ENCODE assay signal across 7 mouse cellular contexts in the genomic region with DNA sequence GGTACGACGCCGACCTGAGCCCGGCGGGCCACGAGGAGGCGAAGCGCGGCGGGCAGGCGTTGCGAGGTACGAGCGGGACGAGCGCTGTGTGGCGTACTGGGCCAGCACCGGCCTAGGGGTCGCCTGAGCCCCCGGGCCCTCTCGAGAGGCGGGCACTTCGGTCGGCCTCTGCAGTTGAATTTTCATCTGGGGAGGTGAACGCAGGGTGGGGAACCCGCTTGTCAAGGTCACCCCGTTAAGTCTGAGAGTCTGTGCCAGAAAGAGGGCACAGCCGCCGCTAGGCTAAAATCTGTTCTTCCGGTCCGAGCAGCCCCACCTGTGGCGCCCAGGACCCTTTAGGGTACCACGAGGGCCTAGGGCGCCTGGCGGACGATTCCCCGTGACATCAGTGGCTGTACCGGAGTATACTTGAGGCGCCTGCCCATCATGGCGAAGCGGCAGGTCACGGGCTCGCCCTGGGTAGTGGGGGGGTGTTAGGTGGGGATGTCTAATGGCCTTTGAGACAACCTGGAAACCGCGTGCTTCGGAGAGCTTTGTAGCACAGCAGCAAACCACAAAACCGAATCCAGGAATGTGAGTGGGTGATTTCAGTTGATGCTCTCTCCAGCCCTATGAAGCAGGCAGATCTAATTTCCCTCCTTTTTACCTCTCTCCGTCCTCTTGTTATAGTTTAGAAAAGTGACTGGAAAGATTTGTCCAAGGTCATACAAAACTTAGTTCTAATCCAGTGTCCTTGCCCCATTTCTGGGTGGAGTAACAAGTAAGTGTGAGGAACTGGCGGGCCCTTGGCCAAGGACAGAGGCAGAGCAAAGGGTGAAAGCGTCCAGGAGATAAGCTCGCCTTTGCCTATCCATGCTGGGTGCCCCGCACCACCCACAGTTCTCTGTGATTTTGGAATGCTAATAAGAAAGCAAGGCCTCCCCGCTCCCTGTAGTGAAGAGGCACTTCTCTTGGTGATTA. TPM values are rescaled to one million over a fixed set of nuclear protein-coding genes. Genes with fewer than 3 reads are reported as not detected.
DNase-seq lines count a peak whose midpoint lies in the region; ATAC-seq and TF ChIP-seq lines count a peak whose summit lies in the region.

No protein-coding gene starts in this region.

- peaks cover 2 to 4% of the 10 kb centered on the region in 2 experiments; a peak in 3 of 4 replicates for H3K4me1 ChIP-seq in ES-E14 (ENCODE audit: control insufficient read depth in 2 of 2, insufficient read depth in 2 of 2, low read length in 2 of 2, poor library complexity in 1 of 2)
- peaks cover 25% of the 10 kb centered on the region for H3K4me1 ChIP-seq in embryonic facial prominence, embryonic 15.5 days

- H3K4me3 ChIP-seq in ES-E14 (ENCODE audit: insufficient read depth in 1 of 2, low read depth in 1 of 2, low read length in 2 of 2, poor library complexity in 1 of 2, severe bottlenecking in 1 of 2) = peak overlapping the region; percentile 67 to 89
- H3K4me3 ChIP-seq in embryonic facial prominence, embryonic 15.5 days (replicated peaks) = peak overlapping the region; percentile 93

- no peaks in the 10 kb centered on the region for H3K9me3 ChIP-seq in ES-E14 (ENCODE audit: control insufficient read depth, insufficient read depth, low read depth, low read length)
- H3K9me3 ChIP-seq in embryonic facial prominence, embryonic 15.5 days (replicated peaks) = no peaks in the 10 kb centered on the region

- H3K27ac ChIP-seq in ES-E14 (ENCODE audit: insufficient read depth, low read depth, low read length, poor library complexity, severe bottlenecking) = peak overlapping the region; percentile 87
- H3K27ac ChIP-seq in embryonic facial prominence, embryonic 15.5 days (replicated peaks) = peak overlapping the region; percentile 94

- peak overlapping the region; percentile 93 for H3K9ac ChIP-seq in ES-E14 (ENCODE audit: insufficient read depth, low read depth, low read length, poor library complexity, severe bottlenecking)
- peak overlapping the region; percentile 94 for H3K9ac ChIP-seq in embryonic facial prominence, embryonic 15.5 days

- peak overlapping the region; percentile 69 for H3K4me2 ChIP-seq in embryonic facial prominence, embryonic 15.5 days (replicated peaks)

- H3K36me3 ChIP-seq in ES-E14 (ENCODE audit: control insufficient read depth, insufficient read depth, low read length, poor library complexity, severe bottlenecking) = peaks cover 31% of the 10 kb centered on the region
- peaks cover 17% of the 10 kb centered on the region for H3K36me3 ChIP-seq in embryonic facial prominence, embryonic 15.5 days

- H3K27me3 ChIP-seq in embryonic facial prominence, embryonic 15.5 days = no peaks in the 10 kb centered on the region

- peak; percentile 63 for ATAC-seq in embryonic facial prominence, embryonic 15.5 days (ENCODE audit: insufficient number of reproducible peaks, low FRiP score, low TSS enrichment, low read depth)

- intact Hi-C loops in heart, postnatal 10 days (cut with DNase I) = loop anchor here (2.0 to 5.0 kb wide), 3 partner anchors 20 to 115 kb away; partner anchors contain the start of genes Exosc1, Mms19, Ubtd1 and Zdhhc16

- DNase-seq in ES-E14 (ENCODE audit: low read depth, low spot score) = no peak
- peak; percentile 79 to 85 for DNase-seq in adrenal gland, postnatal 36 days
- DNase-seq in heart, postnatal 10 days = peak; percentile 53 to 56
- peak; percentile 57 to 68 for DNase-seq in kidney, postnatal 36 days
- DNase-seq in lung, postnatal 10 days = peak; percentile 34
- DNase-seq in right cerebral cortex, adult 2 months (ENCODE audit: low spot score in 2 of 2) = peak; percentile 36 to 42

- 5% methylated on average over 49 of the region's 53 CpGs for WGBS in embryonic facial prominence, embryonic 15.5 days

- in situ Hi-C loops in ES-E14 (cut with MboI; ENCODE audit: low sequenced_read_pairs in 2 of 2, unreplicated experiment in 2 of 2) = no loop called here

TF ChIP-seq in ES-E14, 5 proteins besides CTCF, POLR2A, EP300 and RAD21:
- no peak for TF ChIP-seq ZNF384 (IDR thresholded peaks at IDR 0.05; ENCODE audit: low read depth, low read length)
- TF ChIP-seq CHD2 (IDR thresholded peaks at IDR 0.05; ENCODE audit: low read depth, low read length) = no peak
- TF ChIP-seq ZC3H11A (IDR thresholded peaks at IDR 0.05; ENCODE audit: borderline replicate concordance, low read depth, low read length) = no peak
- no peak for TF ChIP-seq MAFK (IDR thresholded peaks at IDR 0.05; ENCODE audit: insufficient read depth, low read depth, low read length)
- no peak for TF ChIP-seq HCFC1 (IDR thresholded peaks at IDR 0.05; ENCODE audit: borderline replicate concordance, insufficient read depth, low read length)
TF ChIP-seq in ES-E14: peak in this region for 0.

RNA-seq across cellular contexts. Expression of gene Pgam1, which starts 0.7 kb away (rescaled TPM):
- total RNA-seq in ES-E14 (2012; rRNA removed) = 762 and 881 TPM in 2 replicates
- total RNA-seq in adrenal gland, postnatal 36 days (2021) = 100 to 1,000 TPM; 791 to 814 TPM
- 568 and 639 TPM in 2 replicates for polyA plus RNA-seq in embryonic facial prominence, embryonic 15.5 days (2015; fragmentation: Nextera tagmentation; extraction: Ambion mirVana)
- 100 to 1,000 TPM; 116 to 154 TPM for total RNA-seq in heart, postnatal 10 days (2021)

RNA-seq across cellular contexts. Expression of gene Rrp12, which starts 16.4 kb away (rescaled TPM):
- total RNA-seq in ES-E14 (2012; rRNA removed) = 48.6 and 55.6 TPM in 2 replicates
- total RNA-seq in adrenal gland, postnatal 36 days (2021) = 10 to 100 TPM; 12.5 to 23.2 TPM
- polyA plus RNA-seq in embryonic facial prominence, embryonic 15.5 days (2015; fragmentation: Nextera tagmentation; extraction: Ambion mirVana) = 16.1 and 16.7 TPM in 2 replicates
- 10 to 100 TPM; 17.7 to 20.9 TPM for total RNA-seq in heart, postnatal 10 days (2021)

RNA-seq across cellular contexts. Expression of gene Exosc1, which starts 20.8 kb away (rescaled TPM):
- total RNA-seq in ES-E14 (2012; rRNA removed) = 45.2 and 48.2 TPM in 2 replicates
- total RNA-seq in adrenal gland, postnatal 36 days (2021) = 10 to 100 TPM; 28.3 to 31.7 TPM
- 71.5 and 72.8 TPM in 2 replicates for polyA plus RNA-seq in embryonic facial prominence, embryonic 15.5 days (2015; fragmentation: Nextera tagmentation; extraction: Ambion mirVana)
- total RNA-seq in heart, postnatal 10 days (2021) = 10 to 100 TPM; 13.3 to 15.8 TPM

RNA-seq across cellular contexts. Expression of gene Zdhhc16, which starts 20.9 kb away (rescaled TPM):
- total RNA-seq in ES-E14 (2012; rRNA removed) = 62.7 and 73.7 TPM in 2 replicates
- 10 to 100 TPM; 30.1 to 30.9 TPM for total RNA-seq in adrenal gland, postnatal 36 days (2021)
- polyA plus RNA-seq in embryonic facial prominence, embryonic 15.5 days (2015; fragmentation: Nextera tagmentation; extraction: Ambion mirVana) = 87.2 and 92.4 TPM in 2 replicates
- 10 to 100 TPM; 27.6 to 29.4 TPM for total RNA-seq in heart, postnatal 10 days (2021)
